Mouse (Mus musculus) midbrain, embryonic 13.5 days (tissue): ENCODE results near the gene Carmil2. TPM values are rescaled to one million over a fixed set of nuclear protein-coding genes. Genes with fewer than 3 reads are reported as not detected.
A peak's percentile ranks its signal among the peaks of the same experiment; 100 is the strongest.

Source experiments
- ATAC-seq: fragments of 200-750 bp; cut with Nextera tagmentation; 2 replicates; pipeline ENCODE4 v1.8.0; 2017; ENCODE audit warnings: mild to moderate bottlenecking, moderate TSS enrichment, moderate library complexity
- H3K27ac ChIP-seq: fragments of 300-500 bp; sonication (generic); 2 replicates; pipeline ENCODE4 v1.5.1; 2015; ENCODE audit warnings: inconsistent platforms, mild to moderate bottlenecking, moderate library complexity
- H3K27me3 ChIP-seq: fragments of 300-500 bp; sonication (generic); 2 replicates; pipeline ENCODE4 v1.6.1; 2015; ENCODE audit warnings: mild to moderate bottlenecking, inconsistent platforms
- H3K36me3 ChIP-seq: fragments of 300-500 bp; sonication (generic); 2 replicates; pipeline ENCODE4 v1.6.1; 2015; ENCODE audit warnings: mild to moderate bottlenecking, inconsistent platforms
- H3K4me1 ChIP-seq: fragments of 300-500 bp; sonication (generic); replicated peaks from 2 replicates; pipeline ENCODE4 v1.6.1; 2015; ENCODE audit warnings: inconsistent platforms
- H3K4me2 ChIP-seq: fragments of 300-500 bp; sonication (generic); replicated peaks from 2 replicates; pipeline ENCODE4 v1.6.1; 2015; ENCODE audit warnings: moderate library complexity, mild to moderate bottlenecking, inconsistent platforms
- H3K4me3 ChIP-seq: fragments of 300-500 bp; sonication (generic); replicated peaks from 2 replicates; pipeline ENCODE4 v1.5.1; 2015; ENCODE audit warnings: mild to moderate bottlenecking, inconsistent platforms
- H3K9ac ChIP-seq: fragments of 300-500 bp; sonication (generic); replicated peaks from 2 replicates; pipeline ENCODE4 v1.6.1; 2015; ENCODE audit warnings: mild to moderate bottlenecking, inconsistent platforms
- H3K9me3 ChIP-seq: fragments of 300-500 bp; sonication (generic); 2 replicates; pipeline ENCODE4 v1.6.1; 2016; ENCODE audit warnings: mild to moderate bottlenecking, inconsistent platforms
- WGBS: fragments of 180-500 bp; shearing (Covaris S2); methylation state at CpG from one replicate; pipeline ENCODE4 v1.1.7; 2015; 5-methylcytosine and 5-hydroxymethylcytosine counted together
- polyA plus RNA-seq: library from polyadenylated mRNA; unstranded; fragments of >200 nt; fragmentation: Nextera tagmentation; extraction: Ambion mirVana; gene quantifications from 2 replicates; pipeline ENCODE4 v1.2.1, GENCODE M21; 2015

Gene Carmil2
- polyA plus RNA-seq, 1 experiment from 2014 or later: 12.5 TPM

DNA sequence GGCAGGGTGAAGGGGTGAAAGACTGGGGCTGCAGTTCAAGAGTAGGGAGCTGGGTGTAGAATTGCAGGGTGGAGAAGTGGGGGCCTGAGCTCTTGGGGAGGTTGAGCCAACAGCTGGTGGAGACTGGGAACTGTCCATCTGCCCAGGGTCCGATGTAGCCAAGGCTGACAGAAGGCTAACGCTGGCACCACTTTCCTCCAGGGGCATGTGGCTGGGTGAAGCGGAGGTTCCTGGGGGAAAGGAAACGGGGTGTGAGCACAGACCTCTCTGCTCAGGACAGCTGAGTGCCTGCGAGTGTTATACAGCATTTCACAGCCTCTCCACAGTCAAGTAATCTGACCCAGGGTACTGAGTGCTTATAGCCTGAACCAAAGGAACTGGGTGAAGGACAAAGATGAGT is 12.7 kb downstream of the Carmil2 start:
- ATAC-seq: no peak
- Histone ChIP-seq H3K9me3 (no peaks in the 10 kb centered on the region), H3K4me2 (no peak overlapping the region), H3K4me1 (peaks cover 46% of the 10 kb centered on the region), H3K9ac (no peak overlapping the region), H3K27me3 (no peaks in the 10 kb centered on the region), H3K27ac (no peak overlapping the region), H3K36me3 (peaks cover 50% of the 10 kb centered on the region), H3K4me3 (no peak overlapping the region)
- 95% methylated on average over 5 of the region's 5 CpGs for WGBS

DNA sequence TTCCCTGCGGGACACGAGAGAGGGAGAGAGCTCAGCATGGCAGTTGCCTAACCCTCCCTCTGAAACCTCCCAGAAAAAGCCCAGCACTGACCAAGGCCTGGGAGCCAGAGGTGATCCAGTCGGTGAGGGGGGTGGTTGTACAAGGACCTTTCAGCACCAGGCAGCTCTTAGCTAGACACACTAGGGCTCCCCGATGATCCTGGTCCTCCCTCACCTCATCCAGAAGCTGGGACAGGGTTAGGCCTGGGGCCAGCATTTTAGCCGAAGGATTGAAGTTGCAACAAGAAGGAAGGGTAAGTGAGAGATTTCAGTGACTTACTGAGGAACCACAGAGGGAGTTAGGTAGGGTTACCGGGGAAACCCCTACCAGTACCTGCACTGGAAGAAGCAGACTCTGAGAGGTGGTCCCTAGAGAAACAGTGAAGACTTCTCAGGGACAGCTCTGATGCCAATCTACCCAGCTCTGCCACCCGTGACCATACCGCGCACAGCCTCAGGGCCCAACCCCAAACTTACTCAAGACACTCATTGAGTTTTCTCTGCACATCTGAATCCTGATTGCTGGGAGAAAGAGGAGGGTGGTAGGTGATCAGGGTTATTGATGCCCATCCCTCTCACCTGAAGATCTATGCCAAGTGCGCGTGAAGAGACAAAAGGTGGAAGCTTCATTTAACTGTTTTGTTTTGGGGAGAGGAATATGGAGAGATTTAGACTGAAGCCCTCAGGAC is 13.6 kb downstream of the Carmil2 start:
- H3K4me3 ChIP-seq: peak overlapping the region; percentile 75
- no peak for ATAC-seq
- no peaks in the 10 kb centered on the region for H3K9me3 ChIP-seq
- H3K9ac ChIP-seq: peak overlapping the region; percentile 79
- H3K36me3 ChIP-seq: peaks cover 59% of the 10 kb centered on the region
- H3K4me2 ChIP-seq: peak overlapping the region; percentile 91
- peaks cover 38% of the 10 kb centered on the region for H3K4me1 ChIP-seq
- H3K27me3 ChIP-seq: no peaks in the 10 kb centered on the region
- 90% methylated on average over 11 of the region's 11 CpGs for WGBS
- H3K27ac ChIP-seq: no peak overlapping the region

- H3K27ac ChIP-seq: peak overlapping the region; percentile 93
- H3K4me3 ChIP-seq: peak overlapping the region; percentile 75
- H3K4me1 ChIP-seq: peaks cover 29% of the 10 kb centered on the region
- peak overlapping the region; percentile 79 for H3K9ac ChIP-seq
- no peaks in the 10 kb centered on the region for H3K9me3 ChIP-seq
- no peaks in the 10 kb centered on the region for H3K27me3 ChIP-seq
- ATAC-seq: peak; percentile 63
- peaks cover 55% of the 10 kb centered on the region for H3K36me3 ChIP-seq
- peak overlapping the region; percentile 91 for H3K4me2 ChIP-seq
- WGBS: under 1% methylated on average over 21 of the region's 21 CpGs
These were observed 14.5 kb downstream of the Carmil2 start for GRCm38 (mm10) chr8:105700566-105700965.

DNA sequence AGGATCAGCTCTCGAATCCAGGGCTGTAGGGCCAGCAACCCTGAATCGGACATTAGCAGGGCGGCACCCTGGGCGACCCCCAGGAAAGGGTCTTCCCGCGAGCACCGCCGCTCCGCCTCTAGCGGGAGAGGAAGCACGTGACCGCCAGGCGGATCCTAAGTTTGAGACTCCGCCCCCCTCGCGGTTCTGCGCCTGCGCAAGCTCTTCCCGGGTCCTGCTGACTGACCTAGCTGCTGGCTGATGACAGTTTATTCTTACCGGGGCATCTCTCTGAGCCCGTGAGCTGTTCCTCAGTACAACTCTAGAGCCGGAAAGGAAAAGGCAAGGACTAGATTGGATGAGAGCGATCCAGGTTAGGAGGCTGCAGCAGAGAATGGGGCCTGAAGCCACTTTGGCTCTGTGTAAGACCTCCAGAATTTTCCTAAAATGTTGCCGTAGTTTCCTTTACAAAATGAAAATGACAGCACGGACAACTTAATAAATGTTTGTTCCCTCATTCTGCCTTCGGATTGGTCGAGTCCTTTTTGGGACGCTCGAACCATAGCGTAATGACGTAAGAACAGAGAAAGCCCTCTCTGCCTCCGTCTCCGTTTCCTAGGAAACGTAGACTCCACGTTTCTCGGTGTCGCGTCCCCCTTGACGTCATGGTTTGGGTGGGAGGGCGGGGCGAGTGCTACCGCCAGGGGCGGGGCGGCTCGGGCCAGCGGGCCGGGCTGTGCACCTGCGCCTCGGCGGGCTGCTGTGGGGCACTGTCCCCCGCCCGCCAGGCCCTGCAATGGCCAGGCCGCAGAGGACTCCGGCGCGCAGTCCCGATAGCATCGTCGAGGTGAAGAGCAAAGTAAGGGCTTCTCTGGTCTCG is 15.1 kb downstream of the Carmil2 start, which contains the start of the genes Acd and Pard6a:
Gene Acd (minus strand): TSS at position 137 of the 859 bp plus-strand sequence.
Gene Pard6a (plus strand): TSS at position 183 of the 859 bp plus-strand sequence.
- no peaks in the 10 kb centered on the region for H3K27me3 ChIP-seq
- H3K36me3 ChIP-seq: peaks cover 49% of the 10 kb centered on the region
- ATAC-seq: peak; percentile 77
- peaks cover 29% of the 10 kb centered on the region for H3K4me1 ChIP-seq
- peak within 1 kb of the TSS; percentile 93 for H3K27ac ChIP-seq
- peak within 1 kb of the TSS; percentile 91 for H3K4me2 ChIP-seq
- H3K9ac ChIP-seq: peak within 1 kb of the TSS; percentile 79
- H3K9me3 ChIP-seq: no peaks in the 10 kb centered on the region
- peak within 1 kb of the TSS; percentile 75 for H3K4me3 ChIP-seq
- WGBS: under 1% methylated on average over 60 of the region's 60 CpGs

- peak overlapping the region; percentile 91 for H3K4me2 ChIP-seq
- no peaks in the 10 kb centered on the region for H3K9me3 ChIP-seq
- peak overlapping the region; percentile 93 for H3K27ac ChIP-seq
- WGBS: 33% methylated on average over 18 of the region's 18 CpGs
- H3K4me3 ChIP-seq: peak overlapping the region; percentile 75
- H3K9ac ChIP-seq: peak overlapping the region; percentile 79
- H3K4me1 ChIP-seq: peaks cover 37% of the 10 kb centered on the region
- peak; percentile 35 for ATAC-seq
- peaks cover 41% of the 10 kb centered on the region for H3K36me3 ChIP-seq
- no peaks in the 10 kb centered on the region for H3K27me3 ChIP-seq
These were observed 15.9 kb downstream of the Carmil2 start for GRCm38 (mm10) chr8:105702001-105702401.

DNA sequence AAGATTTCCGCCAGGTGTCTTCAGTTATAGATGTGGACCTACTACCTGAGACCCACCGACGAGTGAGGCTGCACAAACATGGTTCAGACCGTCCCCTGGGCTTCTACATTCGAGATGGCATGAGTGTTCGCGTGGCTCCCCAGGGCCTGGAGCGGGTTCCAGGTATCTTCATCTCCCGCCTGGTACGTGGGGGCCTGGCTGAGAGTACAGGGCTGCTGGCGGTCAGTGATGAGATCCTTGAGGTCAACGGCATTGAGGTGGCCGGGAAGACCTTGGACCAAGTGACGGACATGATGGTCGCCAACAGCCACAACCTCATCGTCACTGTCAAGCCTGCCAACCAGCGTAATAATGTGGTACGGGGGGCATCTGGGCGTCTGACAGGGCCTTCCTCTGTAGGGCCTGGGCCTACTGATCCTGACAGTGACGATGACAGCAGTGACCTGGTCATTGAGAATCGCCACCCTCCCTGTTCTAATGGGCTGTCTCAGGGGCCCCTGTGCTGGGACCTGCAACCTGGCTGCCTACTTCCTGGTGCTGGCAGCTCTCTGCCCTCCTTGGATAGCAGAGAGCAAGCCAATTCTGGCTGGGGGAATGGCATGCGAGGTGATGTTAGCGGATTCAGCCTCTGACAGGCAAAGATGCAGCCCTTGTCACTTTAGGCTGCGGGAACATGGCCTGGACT is 16.8 kb downstream of the Carmil2 start:
- no peak overlapping the region for H3K27ac ChIP-seq
- H3K9me3 ChIP-seq: no peaks in the 10 kb centered on the region
- peaks cover 44% of the 10 kb centered on the region for H3K4me1 ChIP-seq
- H3K27me3 ChIP-seq: no peaks in the 10 kb centered on the region
- 0 out of 2 replicates have a peak overlapping the region, but pooled peaks have one; percentile 79 for H3K9ac ChIP-seq
- 91% methylated on average over 24 of the region's 24 CpGs for WGBS
- H3K4me3 ChIP-seq: no peak overlapping the region
- no peak overlapping the region; the same call in 1 of the 2 replicates for H3K4me2 ChIP-seq
- ATAC-seq: no peak
- peaks cover 32% of the 10 kb centered on the region for H3K36me3 ChIP-seq

DNA sequence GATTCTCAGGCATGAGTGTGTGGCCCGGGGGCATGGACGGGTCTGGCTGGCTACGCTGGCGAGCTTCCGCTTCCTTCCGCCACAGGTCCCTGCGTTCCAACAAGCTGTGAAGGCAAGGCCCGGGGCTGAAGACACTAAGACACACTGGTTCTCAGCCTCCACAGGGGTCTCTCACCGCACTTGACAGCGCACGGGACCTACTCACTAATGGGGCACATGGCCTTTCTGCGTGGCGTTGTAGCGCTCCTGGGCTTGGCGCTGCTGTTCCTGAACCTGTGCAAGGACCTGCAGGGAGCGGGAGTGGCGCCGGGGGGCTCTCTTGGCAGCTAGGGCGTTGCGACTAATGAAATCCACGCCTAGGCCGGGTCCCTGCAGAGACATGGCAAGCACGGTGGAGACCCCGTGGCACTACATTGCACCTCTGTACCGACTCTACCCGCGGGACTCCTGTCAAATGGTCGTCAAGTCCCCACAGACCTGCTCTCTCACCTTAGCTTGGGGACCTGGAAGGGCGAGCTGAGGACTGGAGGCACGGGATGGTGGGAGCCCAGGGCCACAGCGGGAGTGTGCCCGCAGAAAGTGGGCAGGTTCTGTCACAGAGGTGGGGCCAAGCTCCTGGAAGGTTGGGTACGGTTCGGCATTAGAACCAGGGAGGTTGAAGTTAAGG is 18.2 kb downstream of the Carmil2 start:
- ATAC-seq: no peak

GRCm38 (mm10) chr8:105704955-105705354 is 18.9 kb downstream of the Carmil2 start:
- no peaks in the 10 kb centered on the region for H3K9me3 ChIP-seq
- no peak overlapping the region for H3K4me3 ChIP-seq
- H3K36me3 ChIP-seq: peaks cover 21% of the 10 kb centered on the region
- ATAC-seq: no peak
- no peak overlapping the region for H3K9ac ChIP-seq
- H3K27ac ChIP-seq: no peak overlapping the region
- H3K4me1 ChIP-seq: peaks cover 39% of the 10 kb centered on the region
- WGBS: 93% methylated on average over 6 of the region's 6 CpGs
- H3K4me2 ChIP-seq: no peak overlapping the region
- no peaks in the 10 kb centered on the region for H3K27me3 ChIP-seq

More for the DNA sequence above, 18.2 kb downstream of the Carmil2 start:
- H3K27me3 ChIP-seq: no peaks in the 10 kb centered on the region
- H3K9ac ChIP-seq: no peak overlapping the region
- H3K4me2 ChIP-seq: no peak overlapping the region
- no peak overlapping the region for H3K4me3 ChIP-seq
- H3K4me1 ChIP-seq: peaks cover 46% of the 10 kb centered on the region
- WGBS: 94% methylated on average over 34 of the region's 34 CpGs
- H3K36me3 ChIP-seq: peaks cover 21% of the 10 kb centered on the region
- H3K9me3 ChIP-seq: no peaks in the 10 kb centered on the region
- H3K27ac ChIP-seq: no peak overlapping the region

GRCm38 (mm10) chr8:105706426-105706825 is 20.4 kb downstream of the Carmil2 start:
- Histone ChIP-seq H3K27ac (no peak overlapping the region), H3K9ac (peak overlapping the region; percentile 74; the same call in 1 of the 2 replicates), H3K4me3 (peak overlapping the region; percentile 75), H3K36me3 (peaks cover 21% of the 10 kb centered on the region), H3K27me3 (no peaks in the 10 kb centered on the region), H3K9me3 (no peaks in the 10 kb centered on the region), H3K4me1 (peaks cover 34% of the 10 kb centered on the region), H3K4me2 (peak overlapping the region; percentile 98)
- 76% methylated on average over 12 of the region's 12 CpGs for WGBS
- ATAC-seq: no peak

DNA sequence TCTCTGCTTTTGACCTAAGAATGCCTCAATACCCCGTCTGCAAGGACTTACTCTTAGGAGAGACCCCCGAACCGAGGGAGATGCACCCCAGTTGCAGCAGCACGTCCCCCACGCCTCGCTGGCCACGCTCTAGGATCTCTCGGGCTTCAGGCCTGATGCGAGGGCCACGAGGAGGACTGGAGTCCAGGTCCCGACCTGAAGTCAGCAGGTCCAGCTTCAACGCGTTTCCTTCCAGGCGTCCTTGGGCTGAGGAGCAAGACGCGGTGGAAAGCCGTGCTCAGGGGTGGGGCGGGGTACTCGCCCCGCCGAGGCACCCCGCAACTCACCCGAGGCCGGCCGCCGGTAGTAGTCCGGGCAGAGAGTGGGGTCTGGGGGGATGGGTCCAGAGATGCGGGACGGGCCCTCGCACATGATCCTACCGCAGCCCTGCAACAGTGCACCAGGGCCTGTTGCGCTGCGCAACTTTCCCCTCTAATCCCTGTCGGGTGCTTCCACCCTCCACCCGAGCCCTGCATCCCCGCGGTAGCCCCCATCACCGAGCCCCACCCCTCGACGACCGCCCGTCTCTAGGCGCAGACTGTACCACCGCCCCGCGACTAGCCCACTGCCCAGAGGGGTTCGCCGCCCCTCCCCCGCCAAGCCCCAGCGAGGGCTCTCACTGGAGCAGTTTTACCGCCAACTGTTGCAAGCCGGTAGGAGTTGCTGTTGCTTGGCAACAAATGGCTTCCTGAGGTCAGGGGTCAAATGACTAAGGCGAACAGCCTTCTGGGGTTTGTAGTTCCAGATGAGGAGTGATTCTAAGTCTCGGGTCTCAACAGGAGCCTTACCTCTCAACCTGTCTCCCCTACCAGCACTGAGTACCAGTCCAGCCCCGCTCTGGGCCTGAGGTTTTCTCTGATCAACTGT is 21.7 kb downstream of the Carmil2 start, which contains the start of the genes 4933405L10Rik and Enkd1:
Gene 4933405L10Rik (plus strand): TSS at position 158 of the 906 bp plus-strand sequence.
Gene Enkd1 (minus strand): TSS at position 713 of the 906 bp plus-strand sequence.
- WGBS: under 1% methylated on average over 55 of the region's 55 CpGs

More for the DNA sequence above, 21.7 kb downstream of the Carmil2 start, which contains the start of the genes 4933405L10Rik and Enkd1:
- ATAC-seq: peak; percentile 89
- Histone ChIP-seq H3K4me2 (peak within 1 kb of the TSS; percentile 98), H3K4me1 (peaks cover 23% of the 10 kb centered on the region), H3K9ac (peak within 1 kb of the TSS; percentile 74), H3K4me3 (peak within 1 kb of the TSS; percentile 75), H3K27me3 (no peaks in the 10 kb centered on the region), H3K27ac (no peak within 1 kb of the TSS), H3K36me3 (peaks cover 19% of the 10 kb centered on the region), H3K9me3 (no peaks in the 10 kb centered on the region)
